Mouse (Mus musculus) regulatory T cell (primary cell): ENCODE measurements around the gene Fam166b.

ENCODE experiments used
- in situ Hi-C: fragments of 300-600 bp; cut with MboI, MseI; formaldehyde crosslinking; loops from one replicate; pipeline ENCODE4 v1.15.1; 2025; ENCODE audit warnings: high pct_unique_total_duplicates

Fam166b gene

GRCm38 (mm10) chr4:43382155-43383020 lies 46.5 kb downstream of the Fam166b start:
- in situ Hi-C loops, result no loop called here

- in situ Hi-C loops, result no loop called here
Observed at GRCm38 (mm10) chr4:43381408-43382154, 47.4 kb downstream of the Fam166b start, which contains the start of gene Rusc2. Rusc2 (plus strand) TSS chr4:43381979.

GRCm38 (mm10) chr4:43380951-43381350 lies 48.0 kb downstream of the Fam166b start:
- in situ Hi-C loops, result no loop called here

GRCm38 (mm10) chr4:43379601-43380000 lies 49.3 kb downstream of the Fam166b start:
- in situ Hi-C loops, result no loop called here
